Mouse (Mus musculus): Measurements from ENCODE around the gene Bri3. TPM values are rescaled to one million over a fixed set of nuclear protein-coding genes. Genes with fewer than 3 reads are reported as not detected.

The Bri3 gene
- polyA plus RNA-seq, 1 experiment from 2014 or later, result 204 TPM

- Histone ChIP-seq H3K4me3 (ENCODE audit: control insufficient read depth in 1 of 2, insufficient read depth in 1 of 2, low read depth in 1 of 2, low read length in 2 of 2) (no peak overlapping the region), H3K4me2 (ENCODE audit: low read length) (no peak overlapping the region), H3K9ac (ENCODE audit: low read length) (no peak overlapping the region), H3K27me3 (ENCODE audit: control insufficient read depth, insufficient read depth, low read length) (no peaks in the 10 kb centered on the region), H3K9me3 (ENCODE audit: control insufficient read depth, low read length) (0 out of 2 replicates have a peak, but pooled peaks cover under 1% of the 10 kb centered on the region), H3K36me3 (ENCODE audit: control insufficient read depth, insufficient read depth, low read length) (no peaks in the 10 kb centered on the region), H3K4me1 (ENCODE audit: control insufficient read depth in 2 of 2, insufficient read depth in 2 of 2, low read length in 2 of 2) (no peaks in the 10 kb centered on the region), H3K27ac (replicated peaks in 1 of 2; ENCODE audit: control insufficient read depth in 1 of 2, insufficient read depth in 1 of 2, low read depth in 2 of 2, low read length in 2 of 2) (no peak overlapping the region)
- ATAC-seq (ENCODE audit: insufficient number of reproducible peaks, insufficient read depth, low FRiP score, low read depth), result no peak
- 82% methylated on average over 5 of the region's 5 CpGs for WGBS
These were observed 156.6 kb downstream of the Bri3 start for GRCm38 (mm10) chr5:144400821-144401220.

DNA sequence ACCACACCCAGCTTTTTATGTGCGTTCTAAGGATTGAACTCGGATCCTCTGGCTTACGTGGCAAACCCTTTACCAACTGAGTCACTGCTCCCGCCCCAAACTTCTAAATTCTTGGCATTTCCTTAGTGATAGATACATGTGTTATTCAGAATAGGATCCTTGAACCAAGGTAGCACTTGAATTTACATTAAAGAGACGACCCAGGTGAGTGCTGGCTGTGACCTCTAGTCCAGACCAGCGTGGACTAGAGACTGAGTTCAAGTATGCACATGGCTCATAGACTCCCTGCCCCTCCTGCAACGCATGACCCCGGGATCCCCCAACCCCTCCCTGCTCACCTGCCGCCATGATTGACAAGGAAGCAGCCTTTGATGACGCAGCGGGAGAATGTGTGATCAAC lies 162.0 kb downstream of the Bri3 start:
- ATAC-seq (ENCODE audit: insufficient number of reproducible peaks, insufficient read depth, low FRiP score, low read depth), result no peak
- no peak overlapping the region for H3K27ac ChIP-seq (replicated peaks in 1 of 2; ENCODE audit: control insufficient read depth in 1 of 2, insufficient read depth in 1 of 2, low read depth in 2 of 2, low read length in 2 of 2)
- no peaks in the 10 kb centered on the region for H3K27me3 ChIP-seq (ENCODE audit: control insufficient read depth, insufficient read depth, low read length)
- no peaks in the 10 kb centered on the region for H3K9me3 ChIP-seq (ENCODE audit: control insufficient read depth, low read length)
- H3K36me3 ChIP-seq (ENCODE audit: control insufficient read depth, insufficient read depth, low read length), result no peaks in the 10 kb centered on the region
- no peak overlapping the region for H3K4me2 ChIP-seq (ENCODE audit: low read length)
- no peaks in the 10 kb centered on the region for H3K4me1 ChIP-seq (ENCODE audit: control insufficient read depth in 2 of 2, insufficient read depth in 2 of 2, low read length in 2 of 2)
- no peak overlapping the region for H3K9ac ChIP-seq (ENCODE audit: low read length)
- WGBS, result 79% methylated on average over 11 of the region's 11 CpGs
- no peak overlapping the region for H3K4me3 ChIP-seq (ENCODE audit: control insufficient read depth in 1 of 2, insufficient read depth in 1 of 2, low read depth in 1 of 2, low read length in 2 of 2)

- no peak for ATAC-seq (ENCODE audit: insufficient number of reproducible peaks, insufficient read depth, low FRiP score, low read depth)
These were observed 166.4 kb downstream of the Bri3 start for GRCm38 (mm10) chr5:144410666-144411065.

GRCm38 (mm10) chr5:144411702-144412101 lies 167.5 kb downstream of the Bri3 start:
- H3K4me2 ChIP-seq (ENCODE audit: low read length), result no peak overlapping the region
- H3K27ac ChIP-seq (replicated peaks in 1 of 2; ENCODE audit: control insufficient read depth in 1 of 2, insufficient read depth in 1 of 2, low read depth in 2 of 2, low read length in 2 of 2), result no peak overlapping the region
- no peak overlapping the region for H3K4me3 ChIP-seq (ENCODE audit: control insufficient read depth in 1 of 2, insufficient read depth in 1 of 2, low read depth in 1 of 2, low read length in 2 of 2)
- H3K27me3 ChIP-seq (ENCODE audit: control insufficient read depth, insufficient read depth, low read length), result no peaks in the 10 kb centered on the region
- H3K36me3 ChIP-seq (ENCODE audit: control insufficient read depth, insufficient read depth, low read length), result no peaks in the 10 kb centered on the region
- no peaks in the 10 kb centered on the region; a peak in 1 of 4 replicates for H3K4me1 ChIP-seq (ENCODE audit: control insufficient read depth in 2 of 2, insufficient read depth in 2 of 2, low read length in 2 of 2)
- no peaks in the 10 kb centered on the region for H3K9me3 ChIP-seq (ENCODE audit: control insufficient read depth, low read length)
- no peak for ATAC-seq (ENCODE audit: insufficient number of reproducible peaks, insufficient read depth, low FRiP score, low read depth)
- WGBS, result 53% methylated on average over 5 of the region's 5 CpGs
- no peak overlapping the region for H3K9ac ChIP-seq (ENCODE audit: low read length)

More at GRCm38 (mm10) chr5:144410666-144411065, 166.4 kb downstream of the Bri3 start:
- Histone ChIP-seq H3K4me2 (ENCODE audit: low read length) (no peak overlapping the region), H3K36me3 (ENCODE audit: control insufficient read depth, insufficient read depth, low read length) (no peaks in the 10 kb centered on the region), H3K4me1 (ENCODE audit: control insufficient read depth in 2 of 2, insufficient read depth in 2 of 2, low read length in 2 of 2) (no peaks in the 10 kb centered on the region; a peak in 1 of 4 replicates), H3K9me3 (ENCODE audit: control insufficient read depth, low read length) (no peaks in the 10 kb centered on the region), H3K9ac (ENCODE audit: low read length) (no peak overlapping the region), H3K4me3 (ENCODE audit: control insufficient read depth in 1 of 2, insufficient read depth in 1 of 2, low read depth in 1 of 2, low read length in 2 of 2) (no peak overlapping the region), H3K27ac (replicated peaks in 1 of 2; ENCODE audit: control insufficient read depth in 1 of 2, insufficient read depth in 1 of 2, low read depth in 2 of 2, low read length in 2 of 2) (no peak overlapping the region), H3K27me3 (ENCODE audit: control insufficient read depth, insufficient read depth, low read length) (no peaks in the 10 kb centered on the region)
- WGBS, result 95% methylated on average over 10 of the region's 10 CpGs

- H3K9ac ChIP-seq (ENCODE audit: low read length), result no peak overlapping the region
- H3K4me2 ChIP-seq (ENCODE audit: low read length), result no peak overlapping the region
- 85% methylated on average over 4 of the region's 4 CpGs for WGBS
- H3K27me3 ChIP-seq (ENCODE audit: control insufficient read depth, insufficient read depth, low read length), result no peaks in the 10 kb centered on the region
- H3K4me3 ChIP-seq (ENCODE audit: control insufficient read depth in 1 of 2, insufficient read depth in 1 of 2, low read depth in 1 of 2, low read length in 2 of 2), result no peak overlapping the region
- no peaks in the 10 kb centered on the region for H3K36me3 ChIP-seq (ENCODE audit: control insufficient read depth, insufficient read depth, low read length)
- no peak for ATAC-seq (ENCODE audit: insufficient number of reproducible peaks, insufficient read depth, low FRiP score, low read depth)
- no peaks in the 10 kb centered on the region for H3K9me3 ChIP-seq (ENCODE audit: control insufficient read depth, low read length)
- no peaks in the 10 kb centered on the region; a peak in 1 of 4 replicates for H3K4me1 ChIP-seq (ENCODE audit: control insufficient read depth in 2 of 2, insufficient read depth in 2 of 2, low read length in 2 of 2)
- no peak overlapping the region for H3K27ac ChIP-seq (replicated peaks in 1 of 2; ENCODE audit: control insufficient read depth in 1 of 2, insufficient read depth in 1 of 2, low read depth in 2 of 2, low read length in 2 of 2)
These were observed 168.5 kb downstream of the Bri3 start for GRCm38 (mm10) chr5:144412781-144413180.

DNA sequence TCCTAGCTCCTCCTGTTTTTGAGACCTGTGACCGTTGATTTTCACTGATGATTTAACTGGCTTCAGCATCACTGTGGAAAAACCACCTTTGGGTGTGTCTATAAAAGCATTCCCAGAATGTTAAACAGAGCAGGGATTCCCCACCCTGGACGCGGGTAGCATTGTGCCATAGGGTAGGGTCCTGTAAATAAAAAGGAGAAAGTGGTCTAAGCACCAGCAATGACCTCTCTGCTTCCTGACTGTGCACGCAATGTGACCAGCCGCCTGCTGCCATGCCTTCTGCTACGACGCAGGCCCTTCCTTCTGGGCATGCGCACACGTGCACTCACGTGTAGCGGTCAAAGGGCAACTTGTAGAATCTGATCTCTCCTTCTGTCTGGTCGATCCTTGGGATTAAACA lies 174.2 kb downstream of the Bri3 start:
- Histone ChIP-seq H3K4me3 (ENCODE audit: control insufficient read depth in 1 of 2, insufficient read depth in 1 of 2, low read depth in 1 of 2, low read length in 2 of 2) (no peak overlapping the region), H3K36me3 (ENCODE audit: control insufficient read depth, insufficient read depth, low read length) (no peaks in the 10 kb centered on the region), H3K9ac (ENCODE audit: low read length) (no peak overlapping the region), H3K4me2 (ENCODE audit: low read length) (no peak overlapping the region), H3K27ac (replicated peaks in 1 of 2; ENCODE audit: control insufficient read depth in 1 of 2, insufficient read depth in 1 of 2, low read depth in 2 of 2, low read length in 2 of 2) (no peak overlapping the region), H3K27me3 (ENCODE audit: control insufficient read depth, insufficient read depth, low read length) (no peaks in the 10 kb centered on the region), H3K9me3 (ENCODE audit: control insufficient read depth, low read length) (no peaks in the 10 kb centered on the region), H3K4me1 (ENCODE audit: control insufficient read depth in 2 of 2, insufficient read depth in 2 of 2, low read length in 2 of 2) (no peaks in the 10 kb centered on the region)
- 91% methylated on average over 12 of the region's 12 CpGs for WGBS
- no peak for ATAC-seq (ENCODE audit: insufficient number of reproducible peaks, insufficient read depth, low FRiP score, low read depth)

GRCm38 (mm10) chr5:144420001-144420400 lies 175.8 kb downstream of the Bri3 start:
- H3K4me2 ChIP-seq (ENCODE audit: low read length), result no peak overlapping the region
- no peaks in the 10 kb centered on the region for H3K4me1 ChIP-seq (ENCODE audit: control insufficient read depth in 2 of 2, insufficient read depth in 2 of 2, low read length in 2 of 2)
- no peak overlapping the region for H3K27ac ChIP-seq (replicated peaks in 1 of 2; ENCODE audit: control insufficient read depth in 1 of 2, insufficient read depth in 1 of 2, low read depth in 2 of 2, low read length in 2 of 2)
- H3K9me3 ChIP-seq (ENCODE audit: control insufficient read depth, low read length), result no peaks in the 10 kb centered on the region
- H3K4me3 ChIP-seq (ENCODE audit: control insufficient read depth in 1 of 2, insufficient read depth in 1 of 2, low read depth in 1 of 2, low read length in 2 of 2), result no peak overlapping the region
- no peaks in the 10 kb centered on the region for H3K36me3 ChIP-seq (ENCODE audit: control insufficient read depth, insufficient read depth, low read length)
- H3K27me3 ChIP-seq (ENCODE audit: control insufficient read depth, insufficient read depth, low read length), result no peaks in the 10 kb centered on the region
- no peak for ATAC-seq (ENCODE audit: insufficient number of reproducible peaks, insufficient read depth, low FRiP score, low read depth)
- WGBS, result 71% methylated on average over 8 of the region's 8 CpGs
- no peak overlapping the region for H3K9ac ChIP-seq (ENCODE audit: low read length)

GRCm38 (mm10) chr5:144426697-144427096 lies 182.5 kb downstream of the Bri3 start:
- H3K4me3 ChIP-seq (ENCODE audit: control insufficient read depth in 1 of 2, insufficient read depth in 1 of 2, low read depth in 1 of 2, low read length in 2 of 2), result no peak overlapping the region
- H3K9me3 ChIP-seq (ENCODE audit: control insufficient read depth, low read length), result peaks cover 4% of the 10 kb centered on the region; the same call in 1 of the 2 replicates
- no peaks in the 10 kb centered on the region for H3K27me3 ChIP-seq (ENCODE audit: control insufficient read depth, insufficient read depth, low read length)
- 70% methylated on average over 3 of the region's 3 CpGs for WGBS
- H3K27ac ChIP-seq (replicated peaks in 1 of 2; ENCODE audit: control insufficient read depth in 1 of 2, insufficient read depth in 1 of 2, low read depth in 2 of 2, low read length in 2 of 2), result no peak overlapping the region
- H3K9ac ChIP-seq (ENCODE audit: low read length), result no peak overlapping the region
- ATAC-seq (ENCODE audit: insufficient number of reproducible peaks, insufficient read depth, low FRiP score, low read depth), result no peak
- no peak overlapping the region for H3K4me2 ChIP-seq (ENCODE audit: low read length)
- peaks cover 0 to 11% of the 10 kb centered on the region in 2 experiments; a peak in 1 of 4 replicates for H3K4me1 ChIP-seq (ENCODE audit: control insufficient read depth in 2 of 2, insufficient read depth in 2 of 2, low read length in 2 of 2)
- H3K36me3 ChIP-seq (ENCODE audit: control insufficient read depth, insufficient read depth, low read length), result no peaks in the 10 kb centered on the region
